Comparison of ENCODE assay signal across 8 mouse cellular contexts in genomic region chr13:81782971-81783404, GRCm38 (mm10). TPM values are rescaled to one million over a fixed set of nuclear protein-coding genes. Genes with fewer than 3 reads are reported as not detected.
DNase-seq lines count a peak whose midpoint lies in the region; TF ChIP-seq lines count a peak whose summit lies in the region.

Gene Cetn3 (plus strand): TSS chr13:81783077.

- peak within 1 kb of the TSS; percentile 94 for H3K27ac ChIP-seq in left cerebral cortex, adult 2 months
- H3K27ac ChIP-seq in macrophage = peak within 1 kb of the TSS; percentile 53

- intact Hi-C loops in left cerebral cortex, adult 2 months (cut with DNase I) = loop anchor here (2.0 to 10.0 kb wide), 6 partner anchors 162 to 1934 kb away; no protein-coding TSS in a partner anchor

- H3K36me3 ChIP-seq in macrophage (ENCODE audit: inconsistent target) = peaks cover 8% of the 10 kb centered on the region; the same call in 1 of the 2 replicates

- no peak for TF ChIP-seq CTCF in left cerebral cortex, adult 2 months (IDR thresholded peaks at IDR 0.05)

- DNase-seq in adrenal gland, adult 18-20 months (ENCODE audit: low spot score in 2 of 2) = peak; percentile 78 to 81
- peak; percentile 96 for DNase-seq in embryo, embryonic 10 days (ENCODE audit: low spot score)
- DNase-seq in gastrocnemius, postnatal 10 days = peak; percentile 84
- peak; percentile 96 for DNase-seq in hindlimb bud, embryonic 11.5 days (ENCODE audit: extremely low spot score, low read depth, low spot score)
- peak; percentile 90 to 93 for DNase-seq in left cerebral cortex, adult 2 months (ENCODE audit: extremely low spot score in 1 of 2, low spot score in 2 of 2)
- DNase-seq in right cerebral cortex, adult 2 months (ENCODE audit: low spot score in 2 of 2) = peak; percentile 94 to 95
- peak; percentile 80 for DNase-seq in urinary bladder, postnatal 25 days (ENCODE audit: low spot score)

- H3K79me2 ChIP-seq in macrophage (ENCODE audit: inconsistent target) = peaks cover 19% of the 10 kb centered on the region

- 1% methylated on average over 29 of the region's 29 CpGs for WGBS in macrophage (ENCODE audit: missing documents)

- peak within 1 kb of the TSS; percentile 74 for H3K4me3 ChIP-seq in left cerebral cortex, adult 2 months
- peak within 1 kb of the TSS; percentile 38 for H3K4me3 ChIP-seq in macrophage (ENCODE audit: inconsistent target)

RNA-seq across cellular contexts. Expression of gene Cetn3, which starts in this region (rescaled TPM):
- total RNA-seq in adrenal gland, adult 18-20 months (2021) = 100 to 1,000 TPM in 1 of 2 experiments, 10 to 100 TPM in 1; 88.6 to 110 TPM
- 10 to 100 TPM; 72.6 to 81.0 TPM for total RNA-seq in gastrocnemius, postnatal 10 days (2021)
- 100 to 1,000 TPM; 110 to 118 TPM for total RNA-seq in left cerebral cortex, adult 2 months (2021)
- total RNA-seq in macrophage (2018; cell fraction: chromatin; rRNA removed) = 10 to 100 TPM; 12.0 to 52.7 (median 29.8) TPM
- 10 to 100 TPM; 51.1 to 90.0 (median 64.8) TPM for total RNA-seq in macrophage (2018; cell fraction: cytosol; rRNA removed)
- 10 to 100 TPM; 15.6 to 66.8 (median 30.5) TPM for total RNA-seq in macrophage (2018; cell fraction: nucleus; rRNA removed)
- 54.4 to 194 TPM (median 85.7 TPM) in 3 replicates for polyA plus RNA-seq in macrophage (2018)

Comparison
In these comparisons a context has a peak if more than half of its experiments do, and no peak if none do; other contexts are left out.
1. Peak in every context shown above with its lines: DNase-seq, H3K4me3 ChIP-seq and H3K27ac ChIP-seq.